8 mouse cellular contexts compared by ENCODE assay signal in genomic region chr6:99665457-99666317, GRCm38 (mm10). TPM values are rescaled to one million over a fixed set of nuclear protein-coding genes. Genes with fewer than 3 reads are reported as not detected.
DNase-seq lines count a peak whose midpoint lies in the region; ATAC-seq and TF ChIP-seq lines count a peak whose summit lies in the region.

No protein-coding gene starts in this region.

- no peak for TF ChIP-seq CTCF in kidney, postnatal 0 days (IDR thresholded peaks at IDR 0.05; ENCODE audit: low read depth)

- peak overlapping the region; percentile 79 for H3K9ac ChIP-seq in forebrain, embryonic 12.5 days
- H3K9ac ChIP-seq in kidney, postnatal 0 days (ENCODE audit: low read depth, low read length) = peak overlapping the region; percentile 87

- H3K4me2 ChIP-seq in forebrain, embryonic 12.5 days = peak overlapping the region; percentile 88
- peak overlapping the region; percentile 93 for H3K4me2 ChIP-seq in kidney, postnatal 0 days (ENCODE audit: low read length)

- H3K27ac ChIP-seq in forebrain, embryonic 12.5 days = no peak overlapping the region
- peak overlapping the region; percentile 75 for H3K27ac ChIP-seq in kidney, postnatal 0 days

- no peaks in the 10 kb centered on the region for H3K9me3 ChIP-seq in forebrain, embryonic 12.5 days
- H3K9me3 ChIP-seq in kidney, postnatal 0 days (replicated peaks; ENCODE audit: low read length) = no peaks in the 10 kb centered on the region

- H3K27me3 ChIP-seq in forebrain, embryonic 12.5 days = peaks cover 24% of the 10 kb centered on the region
- no peaks in the 10 kb centered on the region for H3K27me3 ChIP-seq in kidney, postnatal 0 days (ENCODE audit: insufficient read depth, low read length)

- ATAC-seq in forebrain, embryonic 12.5 days (ENCODE audit: low FRiP score) = no peak
- ATAC-seq in kidney, postnatal 0 days (replicated peaks; ENCODE audit: low FRiP score, low read depth) = no peak

- DNase-seq in adrenal gland, adult 2 months = peak; percentile 10
- DNase-seq in adrenal gland, postnatal 25 days = no peak
- peak; percentile 61 for DNase-seq in CD4-positive, CD25-positive, alpha-beta regulatory T cell, adult 2 months (ENCODE audit: low read depth, low spot score)
- DNase-seq in kidney, postnatal 0 days (ENCODE audit: low spot score) = peak; percentile 51
- peak; percentile 56 for DNase-seq in neural tube, embryonic 10.5 days (ENCODE audit: extremely low spot score, low spot score)
- no peak for DNase-seq in cerebellum, postnatal 10 days
- no peak for DNase-seq in gastrocnemius, postnatal 4 days (ENCODE audit: low spot score in 2 of 2)

- H3K4me1 ChIP-seq in forebrain, embryonic 12.5 days = peaks cover 58% of the 10 kb centered on the region
- H3K4me1 ChIP-seq in kidney, postnatal 0 days (replicated peaks; ENCODE audit: insufficient read depth, low read length) = 0 out of 2 replicates have a peak, but pooled peaks cover 2% of the 10 kb centered on the region

- H3K4me3 ChIP-seq in forebrain, embryonic 12.5 days (replicated peaks) = peak overlapping the region; percentile 81
- H3K4me3 ChIP-seq in kidney, postnatal 0 days (replicated peaks; ENCODE audit: low read depth, low read length) = peak overlapping the region; percentile 87

- 34% methylated on average over 16 of the region's 16 CpGs for WGBS in forebrain, embryonic 12.5 days
- WGBS in kidney, postnatal 0 days = 16% methylated on average over 16 of the region's 16 CpGs

- H3K36me3 ChIP-seq in forebrain, embryonic 12.5 days (replicated peaks) = no peaks in the 10 kb centered on the region
- no peaks in the 10 kb centered on the region for H3K36me3 ChIP-seq in kidney, postnatal 0 days (ENCODE audit: insufficient read depth, low read length)

RNA-seq across cellular contexts. Expression of gene Eif4e3, which starts 0.9 kb away (rescaled TPM):
- total RNA-seq in adrenal gland, adult 2 months (2021) = 10 to 100 TPM; 30.2 to 32.6 TPM
- polyA plus RNA-seq in adrenal gland, adult 2 months (2012; rRNA removed) = 5.4 and 6.9 TPM in 2 replicates
- 22.0 and 23.8 TPM in 2 replicates for total RNA-seq in adrenal gland, postnatal 25 days (2021)
- 12.7 and 13.1 TPM in 2 replicates for polyA plus RNA-seq in forebrain, embryonic 12.5 days (2016; fragmentation: Nextera tagmentation; extraction: Ambion mirVana)
- polyA plus RNA-seq in kidney, postnatal 0 days (2015; fragmentation: Nextera tagmentation; extraction: Ambion mirVana) = 16.4 and 17.0 TPM in 2 replicates
- total RNA-seq in gastrocnemius, postnatal 4 days (2021) = 10 to 100 TPM; 11.3 to 12.1 TPM

RNA-seq across cellular contexts. Expression of gene Gm20696, which starts 0.9 kb away (rescaled TPM):
- total RNA-seq in adrenal gland, adult 2 months (2021) = 1 to 10 TPM; 2.3 to 3.0 TPM
- polyA plus RNA-seq in adrenal gland, adult 2 months (2012; rRNA removed) = 1.8 and 1.9 TPM in 2 replicates
- 6.0 and 7.4 TPM in 2 replicates for total RNA-seq in adrenal gland, postnatal 25 days (2021)
- polyA plus RNA-seq in forebrain, embryonic 12.5 days (2016; fragmentation: Nextera tagmentation; extraction: Ambion mirVana) = 4.2 and 6.0 TPM in 2 replicates
- polyA plus RNA-seq in kidney, postnatal 0 days (2015; fragmentation: Nextera tagmentation; extraction: Ambion mirVana) = 1.7 and 1.8 TPM in 2 replicates
- 1 to 10 TPM; 4.1 to 5.4 TPM for total RNA-seq in gastrocnemius, postnatal 4 days (2021)

RNA-seq across cellular contexts. Expression of gene Gpr27, which starts 26.8 kb away (rescaled TPM):
- 1 to 10 TPM; 2.1 to 4.3 TPM for total RNA-seq in adrenal gland, adult 2 months (2021)
- polyA plus RNA-seq in adrenal gland, adult 2 months (2012; rRNA removed) = 6.6 and 6.7 TPM in 2 replicates
- 2.0 and 2.5 TPM in 2 replicates for total RNA-seq in adrenal gland, postnatal 25 days (2021)
- polyA plus RNA-seq in forebrain, embryonic 12.5 days (2016; fragmentation: Nextera tagmentation; extraction: Ambion mirVana) = 5.9 and 6.7 TPM in 2 replicates
- polyA plus RNA-seq in kidney, postnatal 0 days (2015; fragmentation: Nextera tagmentation; extraction: Ambion mirVana) = 2.9 and 3.3 TPM in 2 replicates
- 1 to 10 TPM; 4.7 to 5.8 TPM for total RNA-seq in gastrocnemius, postnatal 4 days (2021)

Comparison
In these comparisons a context has a peak if more than half of its experiments do, and no peak if none do; other contexts are left out.
1. DNase-seq: peak in adrenal gland, adult 2 months (single experiment), CD4-positive, CD25-positive, alpha-beta regulatory T cell, adult 2 months (single experiment), kidney, postnatal 0 days (single experiment) and neural tube, embryonic 10.5 days (single experiment); none in adrenal gland, postnatal 25 days (single experiment), cerebellum, postnatal 10 days (0 of 2) and gastrocnemius, postnatal 4 days (0 of 2).